Mouse (Mus musculus) MEL-GATA-1-ER (cell line): ENCODE results near the gene Ptpn22.
A peak's percentile ranks its signal among the peaks of the same experiment; 100 is the strongest.

Source experiments
- DNase-seq: peaks from one replicate; pipeline ENCODE4 v3.0.0-alpha.2; 2012; ENCODE audit warnings: low read depth; ENCODE audit errors: extremely low read depth

Gene Ptpn22

GRCm38 (mm10) chr3:103857977-103858563 is 1.5 kb upstream of the Ptpn22 start:
- DNase-seq = no peak

- DNase-seq = no peak
These were observed 326 bp downstream of the Ptpn22 start for GRCm38 (mm10) chr3:103859851-103860391.

GRCm38 (mm10) chr3:103862721-103863220 is 3.2 kb downstream of the Ptpn22 start:
- DNase-seq = no peak

GRCm38 (mm10) chr3:103864200-103864599 is 4.6 kb downstream of the Ptpn22 start:
- no peak for DNase-seq

GRCm38 (mm10) chr3:103867424-103867971 is 7.9 kb downstream of the Ptpn22 start:
- DNase-seq = no peak

- DNase-seq = no peak
These were observed 8.4 kb downstream of the Ptpn22 start for GRCm38 (mm10) chr3:103868008-103868407.

GRCm38 (mm10) chr3:103872663-103873098 is 13.1 kb downstream of the Ptpn22 start:
- DNase-seq = no peak

- peak; percentile 47 for DNase-seq
These were observed 14.7 kb downstream of the Ptpn22 start for GRCm38 (mm10) chr3:103874329-103874728.

- no peak for DNase-seq
These were observed 26.4 kb downstream of the Ptpn22 start for GRCm38 (mm10) chr3:103885946-103886345.

- peak; percentile 75 for DNase-seq
These were observed 28.0 kb downstream of the Ptpn22 start for GRCm38 (mm10) chr3:103887581-103887980.

GRCm38 (mm10) chr3:103893374-103893773 is 33.8 kb downstream of the Ptpn22 start:
- no peak for DNase-seq

GRCm38 (mm10) chr3:103904705-103905104 is 45.1 kb downstream of the Ptpn22 start:
- peak; percentile 59 for DNase-seq

GRCm38 (mm10) chr3:103907335-103908030 is 47.9 kb downstream of the Ptpn22 start:
- DNase-seq = no peak

- no peak for DNase-seq
These were observed 49.2 kb downstream of the Ptpn22 start for GRCm38 (mm10) chr3:103908781-103909180.

GRCm38 (mm10) chr3:103913451-103913961 is 53.9 kb downstream of the Ptpn22 start:
- peak; percentile 94 for DNase-seq

GRCm38 (mm10) chr3:103914010-103914669 is 54.5 kb downstream of the Ptpn22 start, which contains the start of gene Rsbn1:
TSS of gene Rsbn1 (plus strand) at chr3:103914120.
- peak; percentile 100 for DNase-seq

GRCm38 (mm10) chr3:103914732-103915508 is 55.3 kb downstream of the Ptpn22 start:
- peak; percentile 57 for DNase-seq

GRCm38 (mm10) chr3:103915509-103915896 is 55.9 kb downstream of the Ptpn22 start:
- DNase-seq = peak; percentile 64

- DNase-seq = peak; percentile 95
These were observed 56.7 kb downstream of the Ptpn22 start for GRCm38 (mm10) chr3:103916205-103916838.

GRCm38 (mm10) chr3:103916839-103917237 is 57.2 kb downstream of the Ptpn22 start:
- DNase-seq = no peak
